In the genomic region with DNA sequence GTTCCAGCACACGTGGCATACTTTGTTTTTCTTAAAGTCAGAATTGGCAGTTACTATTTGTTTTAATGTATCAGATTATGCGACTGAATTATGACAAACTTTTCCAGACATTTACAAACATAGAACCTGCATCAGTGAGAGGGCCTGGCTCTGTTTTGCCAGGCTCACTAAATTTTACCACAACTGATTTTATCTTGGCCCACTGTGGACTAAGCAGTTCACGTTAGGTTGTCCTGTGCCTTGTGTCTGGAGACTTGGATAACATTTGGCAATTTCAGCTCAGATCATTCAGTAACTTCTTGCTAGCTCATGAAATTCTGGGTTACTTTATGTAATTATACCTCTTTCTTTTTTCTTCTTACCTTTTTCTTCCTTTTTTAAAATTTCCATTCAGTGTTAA, we compare ENCODE assay signal across 21 mouse cellular contexts.
"Had no signal": no experiment of that assay in that cellular context is flagged by ENCODE, and none has a peak within 500 bp of the region (broad histone marks: within the 10 kb centered on the region; RNA-seq: fewer than 3 reads in every experiment).

No protein-coding gene starts in this region.

- H3K27me3 ChIP-seq: liver, embryonic 12.5 days; megakaryocyte, embryonic 14.5 days; midbrain, embryonic 12.5 days; neural tube, embryonic 13.5 days; neural tube, embryonic 15.5 days; stomach, embryonic 15.5 days had no signal

- H3K9me3 ChIP-seq: liver, embryonic 12.5 days; megakaryocyte, embryonic 14.5 days; midbrain, embryonic 12.5 days; neural tube, embryonic 13.5 days; neural tube, embryonic 15.5 days; stomach, embryonic 15.5 days had no signal

- H3K27ac ChIP-seq: liver, embryonic 12.5 days; liver, embryonic 14.5 days; midbrain, embryonic 12.5 days; neural tube, embryonic 13.5 days; neural tube, embryonic 15.5 days; stomach, embryonic 15.5 days; stomach, postnatal 0 days had no signal

- ATAC-seq: liver, embryonic 12.5 days; midbrain, embryonic 16.5 days had no signal

- DNase-seq: lung, adult 18-20 months; lung, embryonic 14.5 days; lung, postnatal 10 days; lung, postnatal 4 days; midbrain, embryonic 14.5 days; retina, postnatal 1 day; right cerebral cortex, adult 18-20 months; right cerebral cortex, postnatal 25 days; thymus, adult 18-20 months; thymus, postnatal 14 days; thymus, postnatal 36 days had no signal

- H3K4me2 ChIP-seq: liver, embryonic 12.5 days; lung, embryonic 14.5 days; midbrain, embryonic 12.5 days; neural tube, embryonic 13.5 days; neural tube, embryonic 15.5 days; stomach, embryonic 15.5 days had no signal

- H3K4me3 ChIP-seq: liver, embryonic 12.5 days; megakaryocyte, embryonic 14.5 days; midbrain, embryonic 12.5 days; myocyte; neural tube, embryonic 13.5 days; neural tube, embryonic 15.5 days; stomach, embryonic 15.5 days had no signal

- H3K9ac ChIP-seq: liver, embryonic 12.5 days; liver, embryonic 14.5 days; lung, embryonic 14.5 days; midbrain, embryonic 12.5 days; neural tube, embryonic 13.5 days; neural tube, embryonic 15.5 days; stomach, embryonic 15.5 days had no signal
